In the genomic region with DNA sequence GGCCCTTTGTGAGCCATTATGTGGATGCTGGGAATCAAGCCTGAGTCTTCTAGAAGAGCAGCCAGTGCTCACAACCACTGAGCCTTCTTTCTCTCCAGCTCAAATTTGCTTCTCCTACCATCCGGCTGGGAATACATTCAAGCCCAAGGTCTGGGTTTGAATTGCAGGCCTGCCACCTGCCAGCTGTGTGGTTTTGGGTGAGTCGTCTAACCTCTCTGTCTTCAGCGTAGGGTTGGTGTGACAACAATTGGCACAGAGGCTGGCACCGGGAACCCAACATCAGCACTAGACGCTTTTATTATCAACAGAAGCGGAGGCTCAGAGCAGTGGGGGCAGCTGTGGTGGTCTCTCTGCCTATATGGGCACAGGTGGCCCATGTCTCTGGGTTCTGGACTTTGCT, we compare ENCODE assay signal across 36 mouse cellular contexts. TPM values are rescaled to one million over a fixed set of nuclear protein-coding genes. Genes with fewer than 3 reads are reported as not detected.
"Had no signal": no experiment of that assay in that cellular context is flagged by ENCODE, and none has a peak within 500 bp of the region (broad histone marks: within the 10 kb centered on the region; RNA-seq: fewer than 3 reads in every experiment).

No protein-coding gene starts in this region.

- H3K27ac ChIP-seq: gastrocnemius, adult 2 months; heart, embryonic 10.5 days; intestine, embryonic 15.5 days; layer of hippocampus, adult 2 months; limb, embryonic 13.5 days; limb, embryonic 15.5 days; liver, embryonic 12.5 days; liver, embryonic 14.5 days had no signal

- H3K9me3 ChIP-seq: heart, embryonic 10.5 days; heart, embryonic 12.5 days; hindbrain, embryonic 13.5 days; intestine, embryonic 15.5 days; limb, embryonic 13.5 days; limb, embryonic 15.5 days; liver, embryonic 12.5 days had no signal

- H3K4me2 ChIP-seq: heart, embryonic 12.5 days; hindbrain, embryonic 13.5 days; intestine, embryonic 15.5 days; limb, embryonic 13.5 days; limb, embryonic 15.5 days; liver, embryonic 12.5 days had no signal

- H3K27me3 ChIP-seq: hindbrain, embryonic 13.5 days; intestine, embryonic 15.5 days; limb, embryonic 13.5 days; limb, embryonic 15.5 days had no signal

- DNase-seq: heart, postnatal 10 days; heart, postnatal 4 days; kidney, adult 18-20 months; layer of hippocampus, postnatal 36 days; left cerebral cortex, postnatal 4 days had no signal

- H3K4me3 ChIP-seq: gastrocnemius, adult 2 months; heart, embryonic 10.5 days; heart, embryonic 12.5 days; hindbrain, embryonic 13.5 days; intestine, embryonic 15.5 days; layer of hippocampus, adult 2 months; limb, embryonic 13.5 days; limb, embryonic 15.5 days; liver, embryonic 12.5 days had no signal

- ATAC-seq: hindbrain, embryonic 16.5 days; inflammation-experienced regulatory T-cells, adult 6 months; intestine, embryonic 15.5 days; intestine, postnatal 0 days; liver, embryonic 12.5 days had no signal

- H3K9ac ChIP-seq: heart, embryonic 12.5 days; hindbrain, embryonic 13.5 days; intestine, embryonic 15.5 days; limb, embryonic 13.5 days; limb, embryonic 15.5 days; liver, embryonic 12.5 days; liver, embryonic 14.5 days had no signal

- H3K36me3 ChIP-seq: heart, embryonic 10.5 days; heart, embryonic 12.5 days; hindbrain, embryonic 13.5 days; intestine, embryonic 15.5 days; liver, embryonic 12.5 days had no signal

RNA-seq across cellular contexts. Expression of a gene that starts 30.2 kb away (rescaled TPM):
- total RNA-seq: granulocyte monocyte progenitor cell, adult 5-6 weeks had no signal
- polyA plus RNA-seq: inflammation-experienced regulatory T-cells, adult 6 months had no signal

RNA-seq across cellular contexts. Expression of a gene that starts 59.0 kb away (rescaled TPM):
- total RNA-seq: gastrocnemius, adult 2 months; gastrocnemius, postnatal 10 days; gastrocnemius, postnatal 25 days; gastrocnemius, postnatal 4 days; granulocyte monocyte progenitor cell, adult 5-6 weeks; heart, adult 18-20 months; heart, adult 8-10 months; heart, postnatal 10 days; heart, postnatal 25 days; heart, postnatal 4 days; layer of hippocampus, adult 2 months; layer of hippocampus, postnatal 14 days; layer of hippocampus, postnatal 36 days; left cerebral cortex, adult 18-20 months; left cerebral cortex, adult 8-10 months; left cerebral cortex, postnatal 10 days; left cerebral cortex, postnatal 25 days; left cerebral cortex, postnatal 4 days had no signal
- polyA plus RNA-seq: frontal cortex, adult 2 months; heart, embryonic 10.5 days; heart, embryonic 12.5 days; heart, embryonic 14.5 days; heart, embryonic 16.5 days; hindbrain, embryonic 11.5 days; hindbrain, embryonic 13.5 days; hindbrain, embryonic 16.5 days; inflammation-experienced regulatory T-cells, adult 6 months; intestine, embryonic 15.5 days; intestine, postnatal 0 days; kidney, embryonic 16.5 days; limb, embryonic 11.5 days; limb, embryonic 13.5 days; limb, embryonic 15.5 days; liver, embryonic 12.5 days; liver, embryonic 14.5 days had no signal
